ENCODE assay signal across 6 mouse cellular contexts in the genomic region with DNA sequence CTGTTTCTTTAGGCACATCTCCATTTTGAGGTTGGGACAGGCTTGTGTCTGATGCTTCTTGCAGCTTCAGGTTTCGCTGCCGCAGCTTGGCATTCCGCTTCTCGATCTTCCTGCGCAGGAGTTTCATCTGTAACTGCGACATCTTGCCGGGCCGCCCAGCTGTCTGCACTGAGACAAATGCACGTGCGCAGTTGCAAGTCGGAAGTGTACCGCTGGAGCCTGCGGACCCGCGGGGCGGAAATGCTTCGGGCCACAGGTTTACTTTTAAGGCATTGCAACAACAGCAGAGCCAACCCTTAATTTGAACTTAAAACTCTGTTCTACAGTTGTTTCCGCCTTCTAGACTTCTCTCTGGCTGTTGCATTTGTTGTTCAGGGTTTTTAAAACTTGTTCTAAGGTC.
A peak's percentile ranks its signal among the peaks of the same experiment; 100 is the strongest.
DNase-seq lines count a peak whose midpoint lies in the region; ATAC-seq and TF ChIP-seq lines count a peak whose summit lies in the region.
"Not testable (repeated sequence)": the region's sequence is repeated elsewhere in the genome, so short reads cannot be mapped to it uniquely, and the experiment has no call there.

No protein-coding gene starts in this region.

- not testable (repeated sequence) for TF ChIP-seq CTCF in ES-Bruce4 (IDR thresholded peaks at IDR 0.05; ENCODE audit: low read depth, low read length)

- not testable (repeated sequence) for TF ChIP-seq EP300 in ES-Bruce4 (IDR thresholded peaks at IDR 0.05; ENCODE audit: insufficient read depth, low read depth, low read length)

- peak; percentile 20 for ATAC-seq in CD4-positive, CD25-positive, alpha-beta regulatory T cell, adult 4 months
- peak; percentile 56 for ATAC-seq in inflammation-experienced regulatory T-cells, adult 6 months

- H3K4me1 ChIP-seq in ES-Bruce4 (ENCODE audit: control insufficient read depth, insufficient read depth, low read length); ES-E14 (ENCODE audit: control insufficient read depth in 2 of 2, insufficient read depth in 2 of 2, low read length in 2 of 2, poor library complexity in 1 of 2): not testable (repeated sequence)

- in situ Hi-C loops in ES-E14 (cut with MboI; ENCODE audit: low sequenced_read_pairs in 2 of 2, unreplicated experiment in 2 of 2), result not testable (repeated sequence)

- not testable (repeated sequence) for H3K36me3 ChIP-seq in ES-Bruce4 (ENCODE audit: control insufficient read depth, insufficient read depth, low read length, poor library complexity, severe bottlenecking); ES-E14 (ENCODE audit: control insufficient read depth, insufficient read depth, low read length, poor library complexity, severe bottlenecking)

- H3K9ac ChIP-seq in ES-Bruce4 (ENCODE audit: low read depth, poor library complexity, severe bottlenecking), result peak overlapping the region; percentile 79; the same call in 1 of the 2 replicates
- not testable (repeated sequence) for H3K9ac ChIP-seq in ES-E14 (ENCODE audit: insufficient read depth, low read depth, low read length, poor library complexity, severe bottlenecking)

- not testable (repeated sequence) for H3K9me3 ChIP-seq in ES-Bruce4 (replicated peaks; ENCODE audit: control insufficient read depth, insufficient read depth, low read length, poor library complexity, severe bottlenecking); ES-E14 (ENCODE audit: control insufficient read depth, insufficient read depth, low read depth, low read length)

- DNase-seq in 3134 (ENCODE audit: extremely low read depth, insufficient read length, low spot score) (peak; percentile 13), ZHBTc4 (ENCODE audit: low read depth, low spot score) (peak; percentile 54)
- not testable (repeated sequence) for DNase-seq in ES-E14 (ENCODE audit: low read depth, low spot score)

- H3K27me3 ChIP-seq in ES-Bruce4 (ENCODE audit: control insufficient read depth, insufficient read depth, low read length, poor library complexity, severe bottlenecking), result not testable (repeated sequence)

- TF ChIP-seq POLR2A in ES-Bruce4 (IDR thresholded peaks at IDR 0.05; ENCODE audit: insufficient read depth, low read length), result not testable (repeated sequence)

- not testable (repeated sequence) for H3K27ac ChIP-seq in ES-Bruce4 (ENCODE audit: insufficient read depth, low read length); ES-E14 (ENCODE audit: insufficient read depth, low read depth, low read length, poor library complexity, severe bottlenecking)

- 0 out of 2 replicates have a peak overlapping the region, but pooled peaks have one; percentile 10 for H3K4me3 ChIP-seq in ES-Bruce4 (ENCODE audit: low read depth, low read length)
- peak overlapping the region; percentile 27 to 41; a peak in 3 of 4 replicates for H3K4me3 ChIP-seq in ES-E14 (ENCODE audit: insufficient read depth in 1 of 2, low read depth in 1 of 2, low read length in 2 of 2, poor library complexity in 1 of 2, severe bottlenecking in 1 of 2)
